Mouse (Mus musculus) liver, embryonic 13.5 days (tissue): ENCODE data around the gene Rps6kb2. TPM values are rescaled to one million over a fixed set of nuclear protein-coding genes. Genes with fewer than 3 reads are reported as not detected.

Source experiments
- ATAC-seq: fragments of 200-750 bp; cut with Nextera tagmentation; 2 replicates; pipeline ENCODE4 v1.8.0; 2017; ENCODE audit warnings: low read depth, mild to moderate bottlenecking, moderate number of reproducible peaks, moderate library complexity
- DNase-seq: peaks from one replicate; pipeline ENCODE4 v3.0.0; 2022
- H3K27ac ChIP-seq: fragments of 300-500 bp; sonication (generic); 2 replicates; pipeline ENCODE4 v1.5.1; 2015; ENCODE audit warnings: moderate library complexity, mild to moderate bottlenecking, inconsistent platforms
- H3K27me3 ChIP-seq: fragments of 300-500 bp; sonication (generic); 2 replicates; pipeline ENCODE4 v1.6.1; 2015; ENCODE audit warnings: mild to moderate bottlenecking, inconsistent platforms
- H3K36me3 ChIP-seq: fragments of 300-500 bp; sonication (generic); 2 replicates; pipeline ENCODE4 v1.6.1; 2015; ENCODE audit warnings: mild to moderate bottlenecking, inconsistent platforms
- H3K4me1 ChIP-seq: fragments of 300-500 bp; sonication (generic); replicated peaks from 2 replicates; pipeline ENCODE4 v1.6.1; 2015; ENCODE audit warnings: inconsistent platforms
- H3K4me2 ChIP-seq: fragments of 300-500 bp; sonication (generic); 2 replicates; pipeline ENCODE4 v1.6.1; 2015; ENCODE audit warnings: inconsistent platforms, mild to moderate bottlenecking, moderate library complexity
- H3K4me3 ChIP-seq: fragments of 300-500 bp; sonication (generic); replicated peaks from 2 replicates; pipeline ENCODE4 v1.5.1; 2015; ENCODE audit warnings: mild to moderate bottlenecking, inconsistent platforms
- H3K9ac ChIP-seq: fragments of 300-500 bp; sonication (generic); 2 replicates; pipeline ENCODE4 v1.6.1; 2015; ENCODE audit warnings: mild to moderate bottlenecking, inconsistent platforms
- H3K9me3 ChIP-seq: fragments of 300-500 bp; sonication (generic); replicated peaks from 2 replicates; pipeline ENCODE4 v1.6.1; 2016; ENCODE audit warnings: inconsistent platforms
- WGBS: fragments of 180-500 bp; shearing (Covaris S2); methylation state at CpG from one replicate; pipeline ENCODE4 v1.1.7; 2015; ENCODE audit not compliant: insufficient replicate concordance; 5-methylcytosine and 5-hydroxymethylcytosine counted together
- polyA plus RNA-seq: library from polyadenylated mRNA; unstranded; fragments of >200 nt; fragmentation: Nextera tagmentation; extraction: Ambion mirVana; gene quantifications from 2 replicates; pipeline ENCODE4 v1.2.1, GENCODE M21; 2015

Rps6kb2 gene
- polyA plus RNA-seq, 1 experiment from 2014 or later, result 30.0 TPM

DNA sequence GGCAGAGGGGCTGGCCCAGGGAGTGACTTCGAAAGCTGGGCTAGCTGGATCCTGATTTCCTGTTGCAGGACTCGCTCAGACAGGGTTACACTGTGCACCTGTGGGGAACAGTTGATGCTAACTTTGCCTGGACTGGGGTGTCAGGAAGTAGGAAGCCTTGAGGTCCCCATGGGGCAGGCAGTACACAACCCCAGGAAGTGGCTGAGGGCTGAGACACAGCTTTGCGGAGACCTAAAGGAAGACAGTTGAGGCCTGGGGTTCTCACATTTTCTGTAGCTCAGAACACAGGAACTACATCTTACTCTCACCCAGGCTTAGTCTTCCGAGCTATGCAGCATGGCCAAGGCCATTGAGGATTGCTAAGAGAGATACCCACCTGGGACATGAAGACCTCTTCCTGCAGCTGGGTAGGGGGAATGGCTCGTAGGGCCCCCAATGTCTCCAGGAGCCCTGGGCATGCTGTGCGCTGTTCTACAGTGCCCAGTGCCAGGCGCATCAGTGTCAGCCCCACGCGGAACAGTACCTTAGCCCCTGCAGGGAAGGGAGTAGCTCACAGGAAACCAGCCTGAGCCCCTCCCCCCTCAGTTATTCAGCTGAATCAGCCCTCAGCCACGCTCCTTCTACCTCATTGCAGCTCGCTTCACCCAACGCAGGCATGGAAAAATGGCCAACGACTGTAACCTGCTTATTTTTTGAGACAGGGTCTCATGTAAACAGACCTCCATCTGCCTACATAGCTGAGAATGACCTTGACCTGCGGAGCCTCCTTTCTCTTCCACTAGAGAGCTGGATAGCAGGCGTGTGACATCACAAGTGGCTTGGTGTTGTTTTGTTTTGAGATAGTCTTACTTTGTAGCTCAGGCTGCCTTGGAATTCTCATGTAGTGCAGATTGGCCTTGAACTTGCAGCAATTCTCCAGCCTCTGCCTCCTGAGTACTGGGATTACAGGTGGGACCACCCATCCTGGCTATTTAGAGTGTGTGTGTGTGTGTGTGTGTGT is 22.1 kb upstream of the Rps6kb2 start:
- 28% methylated on average over 15 of the region's 15 CpGs for WGBS
- peak overlapping the region; percentile 28; the same call in 1 of the 2 replicates for H3K4me2 ChIP-seq
- H3K9ac ChIP-seq, result no peak overlapping the region
- no peaks in the 10 kb centered on the region for H3K27me3 ChIP-seq
- no peak for DNase-seq
- no peaks in the 10 kb centered on the region for H3K9me3 ChIP-seq
- peaks cover 25% of the 10 kb centered on the region for H3K4me1 ChIP-seq
- no peak overlapping the region for H3K4me3 ChIP-seq
- H3K27ac ChIP-seq, result peak overlapping the region; percentile 68
- ATAC-seq, result peak; percentile 46
- H3K36me3 ChIP-seq, result no peaks in the 10 kb centered on the region

GRCm38 (mm10) chr19:4183689-4184088 is 20.5 kb upstream of the Rps6kb2 start:
- Histone ChIP-seq H3K9ac (no peak overlapping the region), H3K9me3 (no peaks in the 10 kb centered on the region), H3K4me3 (no peak overlapping the region), H3K4me1 (peaks cover 22% of the 10 kb centered on the region), H3K4me2 (no peak overlapping the region), H3K27me3 (no peaks in the 10 kb centered on the region), H3K36me3 (no peaks in the 10 kb centered on the region), H3K27ac (no peak overlapping the region)
- DNase-seq, result no peak
- WGBS, result 63% methylated on average over 2 of the region's 2 CpGs
- ATAC-seq, result no peak

GRCm38 (mm10) chr19:4181892-4182291 is 18.7 kb upstream of the Rps6kb2 start:
- ATAC-seq (no peak), DNase-seq (no peak)
- no peak overlapping the region for H3K4me2 ChIP-seq
- H3K9ac ChIP-seq, result no peak overlapping the region
- 42% methylated on average over 3 of the region's 3 CpGs for WGBS
- peaks cover 22% of the 10 kb centered on the region for H3K4me1 ChIP-seq
- H3K27me3 ChIP-seq, result no peaks in the 10 kb centered on the region
- no peak overlapping the region for H3K4me3 ChIP-seq
- H3K9me3 ChIP-seq, result no peaks in the 10 kb centered on the region
- no peaks in the 10 kb centered on the region for H3K36me3 ChIP-seq
- H3K27ac ChIP-seq, result no peak overlapping the region

- H3K36me3 ChIP-seq, result no peaks in the 10 kb centered on the region
- H3K9ac ChIP-seq, result no peak overlapping the region
- H3K4me3 ChIP-seq, result no peak overlapping the region
- ATAC-seq, result no peak
- H3K4me1 ChIP-seq, result peaks cover 19% of the 10 kb centered on the region
- H3K9me3 ChIP-seq, result no peaks in the 10 kb centered on the region
- H3K27me3 ChIP-seq, result 0 out of 2 replicates have a peak, but pooled peaks cover 7% of the 10 kb centered on the region
- no peak overlapping the region for H3K4me2 ChIP-seq
- WGBS, result 67% methylated on average over 7 of the region's 7 CpGs
- H3K27ac ChIP-seq, result no peak overlapping the region
- no peak for DNase-seq
Measured at GRCm38 (mm10) chr19:4180411-4180810, 17.3 kb upstream of the Rps6kb2 start.

- peaks cover 12% of the 10 kb centered on the region; the same call in 1 of the 2 replicates for H3K27me3 ChIP-seq
- H3K4me3 ChIP-seq, result no peak within 1 kb of the TSS
- DNase-seq (no peak), ATAC-seq (peak; percentile 32; the same call in 1 of the 2 replicates)
- H3K9ac ChIP-seq, result 0 out of 2 replicates have a peak within 1 kb of the TSS, but pooled peaks have one; percentile 4
- H3K27ac ChIP-seq, result no peak within 1 kb of the TSS
- no peaks in the 10 kb centered on the region for H3K36me3 ChIP-seq
- peak within 1 kb of the TSS; percentile 46 for H3K4me2 ChIP-seq
- H3K9me3 ChIP-seq, result no peaks in the 10 kb centered on the region
- WGBS, result 26% methylated on average over 11 of the region's 11 CpGs
- H3K4me1 ChIP-seq, result peaks cover 24% of the 10 kb centered on the region
Measured at GRCm38 (mm10) chr19:4175368-4175947, 12.3 kb upstream of the Rps6kb2 start, which contains the start of gene Carns1. Carns1 (minus strand) TSS chr19:4175479.

DNA sequence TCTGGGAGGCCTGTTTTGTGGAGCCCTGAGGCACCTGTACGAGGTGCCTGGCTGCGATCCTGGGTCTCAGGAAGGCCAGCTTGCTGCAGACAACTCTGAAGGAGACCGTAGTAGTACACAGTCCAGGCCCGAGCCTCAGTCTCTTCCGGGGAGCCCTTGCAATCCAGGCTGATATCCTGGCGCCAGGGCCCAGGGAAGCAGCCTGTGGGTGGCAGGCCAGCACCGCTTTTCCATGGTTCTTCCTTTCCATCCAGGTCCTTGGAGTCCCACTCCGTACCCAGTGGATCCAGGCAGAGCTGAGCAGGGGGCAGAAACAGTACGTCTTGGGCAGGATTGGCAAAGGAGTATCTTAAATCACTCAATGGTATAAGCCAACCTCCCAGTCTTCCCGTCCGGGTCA is 9.8 kb upstream of the Rps6kb2 start:
- 62% methylated on average over 11 of the region's 11 CpGs for WGBS
- ATAC-seq, result no peak
- peaks cover 12% of the 10 kb centered on the region; the same call in 1 of the 2 replicates for H3K27me3 ChIP-seq
- no peak overlapping the region for H3K4me3 ChIP-seq
- no peaks in the 10 kb centered on the region for H3K36me3 ChIP-seq
- H3K4me2 ChIP-seq, result no peak overlapping the region
- H3K9ac ChIP-seq, result no peak overlapping the region
- peaks cover 32% of the 10 kb centered on the region for H3K4me1 ChIP-seq
- H3K9me3 ChIP-seq, result no peaks in the 10 kb centered on the region
- H3K27ac ChIP-seq, result no peak overlapping the region
- no peak for DNase-seq

DNA sequence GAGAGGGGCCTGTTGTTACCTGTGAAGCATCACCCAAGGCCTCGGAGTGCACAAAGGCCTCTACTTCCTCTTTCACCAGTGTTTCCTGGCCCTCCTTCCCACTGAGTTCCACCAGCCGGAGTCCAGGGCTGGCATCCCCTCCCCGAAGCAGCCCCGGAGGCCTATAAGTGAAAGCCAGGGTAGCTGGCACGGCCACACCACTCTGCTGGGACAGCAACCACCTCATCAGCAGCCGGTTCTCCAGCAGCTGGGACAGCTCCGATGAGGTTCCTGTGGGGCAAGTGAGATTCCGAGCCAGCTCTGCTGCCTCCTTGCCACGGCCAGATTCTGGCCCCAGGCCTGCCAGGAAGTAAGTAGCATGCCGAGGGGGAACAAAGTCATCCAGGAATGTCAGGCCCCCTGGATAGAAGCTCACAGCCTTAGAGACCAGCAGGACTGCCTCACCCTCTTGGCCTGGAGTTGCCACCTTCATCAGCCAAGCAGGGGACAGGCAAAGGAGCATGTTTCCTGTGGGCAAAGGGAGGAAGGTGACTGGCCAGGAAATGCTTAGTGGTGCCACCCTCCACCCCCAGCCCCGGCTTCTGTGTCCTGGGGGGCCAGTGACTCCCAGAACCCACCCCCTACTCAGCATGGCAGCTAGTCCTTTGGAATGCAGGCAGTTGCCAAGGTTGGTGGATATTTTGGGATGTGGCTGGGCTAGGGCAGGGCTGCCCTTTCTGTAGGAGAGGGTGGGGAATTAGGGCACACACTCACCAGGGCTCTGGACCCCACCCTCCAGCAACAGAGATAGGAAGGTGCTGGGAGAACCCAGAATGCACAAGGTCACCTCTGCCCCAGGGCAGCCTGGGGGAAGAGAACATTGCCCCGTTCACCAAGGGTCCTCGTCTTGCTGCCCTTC is 8.5 kb upstream of the Rps6kb2 start:
- no peak overlapping the region for H3K4me2 ChIP-seq
- peak overlapping the region; percentile 83; the same call in 1 of the 2 replicates for H3K9ac ChIP-seq
- no peaks in the 10 kb centered on the region for H3K36me3 ChIP-seq
- WGBS, result 49% methylated on average over 13 of the region's 13 CpGs
- no peak overlapping the region for H3K27ac ChIP-seq
- no peak for ATAC-seq
- H3K9me3 ChIP-seq, result no peaks in the 10 kb centered on the region
- no peak overlapping the region for H3K4me3 ChIP-seq
- peaks cover 44% of the 10 kb centered on the region for H3K4me1 ChIP-seq
- peaks cover 12% of the 10 kb centered on the region; the same call in 1 of the 2 replicates for H3K27me3 ChIP-seq
- DNase-seq, result no peak

DNA sequence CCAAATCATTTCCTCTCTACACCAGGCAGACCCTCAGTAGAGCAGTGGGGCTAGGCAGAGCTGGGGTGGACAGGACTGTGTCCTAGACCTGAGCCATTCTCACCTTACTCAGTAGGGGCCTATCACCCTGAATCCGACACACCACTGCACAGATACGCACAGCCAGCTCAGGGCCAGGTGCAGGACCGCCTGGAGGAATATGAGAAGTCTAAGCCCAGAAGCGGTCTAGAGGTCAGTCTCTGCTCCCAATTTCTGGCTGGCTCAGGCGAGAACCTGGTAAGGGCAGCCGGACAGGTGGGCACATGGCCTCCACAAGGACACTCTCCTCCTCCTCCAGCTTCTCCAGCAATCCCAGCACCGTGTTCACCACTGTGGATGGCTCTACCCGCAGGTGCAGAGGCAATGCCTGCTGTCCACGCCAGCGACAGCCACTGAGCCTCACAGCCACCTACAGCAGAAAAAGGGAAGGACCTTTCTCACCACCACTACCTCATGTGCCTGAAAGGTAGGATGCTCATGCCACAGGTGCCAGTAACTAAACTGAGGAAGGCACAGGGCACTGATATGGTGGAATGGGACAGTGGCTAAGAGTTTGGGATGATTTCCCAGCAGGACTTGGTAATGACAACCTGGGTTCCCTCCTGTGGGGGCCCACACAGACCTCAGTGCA is 7.7 kb upstream of the Rps6kb2 start:
- Histone ChIP-seq H3K9ac (peak overlapping the region; percentile 83; the same call in 1 of the 2 replicates), H3K4me3 (no peak overlapping the region), H3K36me3 (no peaks in the 10 kb centered on the region), H3K27me3 (peaks cover 9% of the 10 kb centered on the region; the same call in 1 of the 2 replicates), H3K9me3 (no peaks in the 10 kb centered on the region), H3K4me2 (no peak overlapping the region), H3K27ac (0 out of 2 replicates have a peak overlapping the region, but pooled peaks have one; percentile 3), H3K4me1 (peaks cover 44% of the 10 kb centered on the region)
- DNase-seq (no peak), ATAC-seq (no peak)
- WGBS, result 80% methylated on average over 10 of the region's 10 CpGs

- Histone ChIP-seq H3K27ac (peak overlapping the region; percentile 87), H3K4me3 (peak overlapping the region; percentile 65), H3K9ac (peak overlapping the region; percentile 83), H3K9me3 (no peaks in the 10 kb centered on the region), H3K27me3 (no peaks in the 10 kb centered on the region), H3K4me1 (peaks cover 44% of the 10 kb centered on the region), H3K36me3 (no peaks in the 10 kb centered on the region), H3K4me2 (peak overlapping the region; percentile 97)
- WGBS, result 11% methylated on average over 27 of the region's 27 CpGs
- ATAC-seq (peak; percentile 10; the same call in 1 of the 2 replicates), DNase-seq (no peak)
Measured at GRCm38 (mm10) chr19:4169810-4170209, 6.7 kb upstream of the Rps6kb2 start.

DNA sequence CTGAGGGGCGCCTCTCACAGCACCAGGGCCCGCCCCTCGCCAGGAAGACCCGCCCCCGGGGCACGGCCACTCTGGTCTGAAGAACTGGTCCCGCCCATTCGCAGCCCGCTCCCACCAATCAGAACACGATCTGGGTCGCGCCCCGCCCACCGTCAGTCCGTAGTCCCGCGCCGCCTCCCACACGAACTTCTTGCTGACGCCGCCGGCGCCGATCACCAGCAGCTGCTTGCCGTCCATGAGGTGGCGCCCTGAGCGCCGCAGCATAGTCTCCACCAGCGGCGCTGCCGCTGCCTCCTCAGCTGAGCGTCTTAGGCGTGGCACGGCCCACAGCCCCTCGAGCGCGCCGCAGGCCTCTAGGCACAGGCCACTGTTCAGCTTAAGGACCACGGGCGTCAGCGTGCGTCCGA is 6.2 kb upstream of the Rps6kb2 start:
- WGBS, result under 1% methylated on average over 43 of the region's 43 CpGs
- peak; percentile 92 for ATAC-seq
- no peaks in the 10 kb centered on the region for H3K9me3 ChIP-seq
- peak; percentile 99 for DNase-seq
- H3K27ac ChIP-seq, result peak overlapping the region; percentile 87
- no peaks in the 10 kb centered on the region for H3K36me3 ChIP-seq
- H3K9ac ChIP-seq, result peak overlapping the region; percentile 83
- peak overlapping the region; percentile 65 for H3K4me3 ChIP-seq
- H3K4me2 ChIP-seq, result peak overlapping the region; percentile 97
- no peaks in the 10 kb centered on the region for H3K27me3 ChIP-seq
- peaks cover 48% of the 10 kb centered on the region for H3K4me1 ChIP-seq
